Mouse (Mus musculus) kidney, postnatal 14 days (tissue): ENCODE data around the gene Esf1.
"Not testable (repeated sequence)": the region's sequence is repeated elsewhere in the genome, so short reads cannot be mapped to it uniquely, and the experiment has no call there.

Source experiments
- DNase-seq: peaks from one replicate; pipeline ENCODE4 v3.0.0; 2022; ENCODE audit warnings: mixed read lengths

Gene Esf1

GRCm38 (mm10) chr2:140170127-140170802 is at the start of gene Esf1, which contains the start of gene Ndufaf5:
Esf1 (minus strand) TSS chr2:140170564.
Ndufaf5 (plus strand) TSS chr2:140170649.
- peak; percentile 98 for DNase-seq

GRCm38 (mm10) chr2:140215965-140216364 is 45.6 kb upstream of the Esf1 start:
- DNase-seq = no peak

- DNase-seq = no peak
These were observed 45.1 kb upstream of the Esf1 start for GRCm38 (mm10) chr2:140215415-140215814.

- no peak for DNase-seq
These were observed 44.2 kb upstream of the Esf1 start for GRCm38 (mm10) chr2:140214519-140215027.

GRCm38 (mm10) chr2:140203756-140204155 is 33.4 kb upstream of the Esf1 start:
- DNase-seq = no peak

- no peak for DNase-seq
These were observed 32.2 kb upstream of the Esf1 start for GRCm38 (mm10) chr2:140202573-140202972.

GRCm38 (mm10) chr2:140200713-140201112 is 30.3 kb upstream of the Esf1 start:
- DNase-seq = no peak

GRCm38 (mm10) chr2:140185685-140186210 is 15.4 kb upstream of the Esf1 start:
- DNase-seq = not testable (repeated sequence)

GRCm38 (mm10) chr2:140170803-140171553 is 614 bp upstream of the Esf1 start:
- DNase-seq = no peak

GRCm38 (mm10) chr2:140169057-140169456 is 1.3 kb downstream of the Esf1 start:
- DNase-seq = no peak

- no peak for DNase-seq
These were observed 7.0 kb downstream of the Esf1 start for GRCm38 (mm10) chr2:140163351-140163854.

GRCm38 (mm10) chr2:140159186-140159730 is 11.1 kb downstream of the Esf1 start:
- no peak for DNase-seq

- DNase-seq = not testable (repeated sequence)
These were observed 18.6 kb downstream of the Esf1 start, which contains the start of gene Gm17374 for GRCm38 (mm10) chr2:140151743-140152142. Gm17374 (plus strand) TSS chr2:140152043.

- no peak for DNase-seq
These were observed 44.8 kb downstream of the Esf1 start for GRCm38 (mm10) chr2:140125516-140125915.

GRCm38 (mm10) chr2:140113851-140114250 is 56.5 kb downstream of the Esf1 start:
- no peak for DNase-seq

GRCm38 (mm10) chr2:140108945-140109344 is 61.4 kb downstream of the Esf1 start:
- DNase-seq = no peak

- no peak for DNase-seq
These were observed 62.7 kb downstream of the Esf1 start for GRCm38 (mm10) chr2:140107641-140108040.

GRCm38 (mm10) chr2:140104951-140105350 is 65.4 kb downstream of the Esf1 start:
- DNase-seq = no peak

- DNase-seq = no peak
These were observed 69.6 kb downstream of the Esf1 start for GRCm38 (mm10) chr2:140100551-140101474.

- DNase-seq = no peak
These were observed 70.4 kb downstream of the Esf1 start for GRCm38 (mm10) chr2:140099971-140100370.

GRCm38 (mm10) chr2:140097131-140097591 is 73.2 kb downstream of the Esf1 start:
- DNase-seq = no peak

- no peak for DNase-seq
These were observed 74.3 kb downstream of the Esf1 start for GRCm38 (mm10) chr2:140096034-140096433.
